Mouse (Mus musculus): ENCODE results near the gene Plekha4. TPM values are rescaled to one million over a fixed set of nuclear protein-coding genes. Genes with fewer than 3 reads are reported as not detected.

Plekha4 gene
- total RNA-seq, 2 experiments from 2014 or later: 0.83 to 1.5 TPM

DNA sequence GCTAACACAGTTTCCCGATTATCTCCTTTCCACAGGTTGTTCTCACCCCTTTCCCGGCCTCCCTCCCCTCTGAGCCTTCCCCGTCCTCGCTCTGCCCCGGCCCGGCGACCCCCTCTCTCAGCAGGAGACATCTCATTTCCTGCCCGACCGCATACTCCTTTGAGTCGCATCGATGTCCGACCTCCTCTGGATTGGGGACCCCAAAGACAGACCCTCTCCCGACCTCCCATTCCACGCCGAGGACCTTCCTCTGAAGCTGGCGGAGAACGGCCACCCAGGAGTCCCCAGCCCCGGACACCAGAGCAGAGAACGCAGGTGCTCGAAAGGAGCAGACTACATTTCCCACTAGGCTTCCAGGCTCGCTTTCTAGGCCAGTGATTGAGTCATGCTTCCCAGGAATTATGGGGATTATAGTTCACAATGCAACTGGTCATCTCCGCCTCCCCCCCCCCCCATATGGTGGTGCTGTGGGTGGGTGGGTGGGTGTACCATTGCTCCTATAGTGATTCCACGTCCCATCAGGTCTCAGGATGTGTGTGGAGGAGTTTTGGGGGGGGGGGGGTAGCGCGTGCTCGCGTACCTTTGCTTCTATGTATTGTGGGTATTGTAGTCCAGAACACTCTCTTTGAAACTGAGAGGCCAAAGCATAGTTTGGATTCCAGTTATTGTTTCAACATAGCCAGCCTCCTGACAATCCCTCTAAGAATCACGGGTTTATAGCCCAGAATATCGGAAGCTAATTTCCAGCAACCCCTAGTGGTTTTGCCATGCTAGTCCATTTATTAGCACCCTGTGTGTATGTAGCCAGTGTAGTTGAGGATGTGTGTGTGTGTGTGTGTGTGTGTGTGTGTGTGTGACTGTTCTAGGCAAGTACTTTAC lies 12.3 kb downstream of the Plekha4 start:
- peak; percentile 57 to 72 for DNase-seq (ENCODE audit: low spot score in 2 of 2)

- DNase-seq (ENCODE audit: low spot score in 2 of 2): no peak
Observed at GRCm38 (mm10) chr7:45539095-45539494, 13.0 kb downstream of the Plekha4 start.

- DNase-seq (ENCODE audit: low spot score in 2 of 2): no peak
Observed at GRCm38 (mm10) chr7:45540213-45540612, 14.1 kb downstream of the Plekha4 start.

- DNase-seq (ENCODE audit: low spot score in 2 of 2): no peak
Observed at GRCm38 (mm10) chr7:45544525-45544924, 18.4 kb downstream of the Plekha4 start.

- no peak for DNase-seq (ENCODE audit: low spot score in 2 of 2)
Observed at GRCm38 (mm10) chr7:45549641-45550436, 23.7 kb downstream of the Plekha4 start.

DNA sequence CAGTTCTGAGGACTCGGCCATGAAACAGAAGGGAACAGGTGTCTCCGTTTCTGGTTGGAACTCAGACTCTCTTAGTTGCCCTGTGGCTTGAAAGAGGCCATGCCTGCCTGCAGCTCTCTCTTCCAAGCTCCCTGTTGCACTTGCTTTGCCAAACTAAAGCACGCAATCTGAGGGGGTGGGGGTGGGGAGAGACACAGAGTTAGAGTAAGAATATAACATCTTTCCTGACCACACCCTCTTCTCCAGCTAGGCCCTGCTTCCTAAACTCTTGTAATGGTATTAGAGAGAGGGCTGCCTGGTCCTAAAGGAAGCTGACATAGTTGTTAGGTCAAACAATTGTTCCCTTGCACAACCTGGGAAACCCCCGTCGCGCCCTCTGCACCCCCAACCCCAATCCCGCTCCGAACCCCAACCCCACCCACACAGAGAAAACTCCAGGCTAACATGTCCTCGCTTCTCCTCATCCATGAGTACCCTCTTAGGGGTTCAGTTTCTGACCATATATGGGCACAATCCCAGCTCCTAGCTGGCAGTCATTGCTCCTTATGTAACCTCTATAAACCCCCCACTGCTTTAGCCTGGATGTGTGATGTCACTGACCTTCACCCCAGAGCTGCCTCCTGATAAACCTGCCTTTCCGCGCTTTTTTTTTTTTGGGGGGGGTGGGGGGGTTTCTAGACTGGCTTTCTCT lies 24.8 kb downstream of the Plekha4 start:
- DNase-seq (ENCODE audit: low spot score in 2 of 2): no peak

DNA sequence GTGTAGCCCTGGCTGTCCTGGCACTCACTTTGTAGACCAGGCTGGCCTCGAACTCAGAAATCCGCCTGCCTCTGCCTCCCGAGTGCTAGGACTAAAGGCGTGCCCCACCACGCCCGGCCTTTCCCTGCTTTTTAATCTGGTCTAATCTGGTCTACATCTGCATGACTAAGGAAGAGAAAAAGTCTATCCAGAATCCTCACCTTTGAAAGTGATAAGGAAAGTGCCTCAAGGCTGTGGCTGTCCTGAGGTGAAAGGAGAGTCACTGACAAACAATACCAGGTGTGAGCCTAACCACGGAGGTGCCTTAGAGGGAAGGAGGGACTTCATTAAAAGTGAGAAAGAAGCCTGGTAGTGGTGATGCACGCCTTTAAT lies 25.4 kb downstream of the Plekha4 start:
- DNase-seq (ENCODE audit: low spot score in 2 of 2): no peak

GRCm38 (mm10) chr7:45553519-45553918 lies 27.4 kb downstream of the Plekha4 start:
- DNase-seq (ENCODE audit: low spot score in 2 of 2): no peak

GRCm38 (mm10) chr7:45553990-45554389 lies 27.9 kb downstream of the Plekha4 start:
- DNase-seq (ENCODE audit: low spot score in 2 of 2): no peak

- DNase-seq (ENCODE audit: low spot score in 2 of 2): no peak
Observed at GRCm38 (mm10) chr7:45554744-45555143, 28.6 kb downstream of the Plekha4 start, which contains the start of gene Hsd17b14. Gene Hsd17b14, plus strand, starts transcription at chr7:45554893.

- peak; percentile 42 to 75 for DNase-seq (ENCODE audit: low spot score in 2 of 2)
Observed at GRCm38 (mm10) chr7:45555787-45556186, 29.7 kb downstream of the Plekha4 start.

- DNase-seq (ENCODE audit: low spot score in 2 of 2): no peak
Observed at GRCm38 (mm10) chr7:45558907-45559306, 32.8 kb downstream of the Plekha4 start.

DNA sequence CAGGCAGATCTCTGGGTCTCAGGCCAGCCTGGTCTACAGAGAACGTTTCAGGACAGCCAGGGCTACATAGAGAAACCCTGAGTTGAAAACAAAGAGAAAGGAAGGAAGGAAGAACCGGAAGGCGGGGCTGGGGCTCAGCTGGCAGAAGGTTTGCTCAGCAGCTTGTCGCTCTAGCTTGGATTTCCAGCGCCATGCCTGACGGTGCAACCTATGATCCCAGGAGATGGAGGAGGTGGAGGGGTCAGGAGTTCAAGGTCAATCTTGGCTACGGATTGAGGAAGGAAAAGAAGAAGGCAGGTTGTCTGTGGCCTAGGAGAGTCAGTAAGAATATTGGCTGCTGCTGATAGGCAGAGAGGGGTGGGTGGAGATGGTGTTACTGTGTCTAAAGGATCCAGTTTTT lies 34.1 kb downstream of the Plekha4 start:
- DNase-seq (ENCODE audit: low spot score in 2 of 2): no peak

DNA sequence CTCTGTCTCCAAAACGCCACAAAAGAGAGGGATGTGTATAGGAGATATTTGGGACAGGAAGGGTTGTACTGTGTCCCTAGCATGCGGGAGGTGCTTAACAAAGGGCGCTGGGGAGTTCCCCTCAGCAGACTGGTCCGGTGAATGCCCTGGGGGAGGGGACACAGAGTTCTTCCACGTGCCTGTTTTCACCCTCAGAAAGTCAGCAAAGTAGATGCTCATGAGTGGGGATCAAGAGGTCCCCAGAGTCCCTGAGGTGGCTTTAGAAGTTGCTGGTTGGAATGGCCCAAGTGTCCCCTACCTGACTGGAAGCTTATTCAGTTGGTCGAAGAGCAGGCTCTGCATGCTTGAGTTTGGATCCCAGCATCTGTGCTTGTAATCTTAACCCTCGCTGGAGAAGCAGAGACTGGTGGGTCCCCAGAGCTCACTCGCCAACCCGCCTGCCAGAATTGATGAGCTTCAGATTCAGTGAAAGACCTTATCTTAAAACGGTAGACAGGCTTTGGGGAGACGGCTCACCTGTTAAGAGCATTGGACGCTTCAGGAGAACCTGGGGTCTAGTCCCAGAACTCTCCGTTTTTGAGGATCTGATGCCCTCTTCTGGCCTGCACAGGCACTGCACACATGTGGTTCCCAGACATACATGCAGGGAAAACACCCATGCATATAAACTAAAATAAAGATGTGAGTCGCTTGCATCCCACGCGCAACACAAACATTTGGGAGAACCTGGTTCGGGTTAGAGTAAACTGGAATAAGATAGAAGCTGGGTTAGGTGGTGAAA lies 34.9 kb downstream of the Plekha4 start:
- peak; percentile 71 to 80 for DNase-seq (ENCODE audit: low spot score in 2 of 2)

GRCm38 (mm10) chr7:45561624-45562520 lies 35.7 kb downstream of the Plekha4 start:
- DNase-seq (ENCODE audit: low spot score in 2 of 2): no peak

- DNase-seq (ENCODE audit: low spot score in 2 of 2): no peak
Observed at GRCm38 (mm10) chr7:45564811-45565210, 38.7 kb downstream of the Plekha4 start.

DNA sequence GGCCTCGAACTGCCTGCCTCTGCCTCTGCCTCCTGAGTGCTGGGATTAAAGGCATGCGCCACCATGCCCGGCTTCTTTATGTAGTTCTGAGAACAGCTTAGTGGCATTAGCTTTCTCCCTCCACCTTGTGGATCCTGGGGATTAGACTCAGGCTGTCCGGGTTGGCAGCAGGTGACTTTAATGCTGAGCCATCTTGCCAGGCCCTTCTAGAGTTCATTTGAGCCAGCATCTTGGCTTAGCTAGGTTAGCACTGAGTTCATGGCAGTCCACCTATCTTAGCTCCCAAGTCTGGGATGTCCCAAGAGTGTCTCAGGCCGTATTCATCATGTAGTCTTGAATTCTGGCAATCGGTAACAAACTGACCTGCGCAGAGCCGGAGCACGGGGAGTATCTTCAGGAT lies 39.3 kb downstream of the Plekha4 start:
- DNase-seq (ENCODE audit: low spot score in 2 of 2): no peak

DNA sequence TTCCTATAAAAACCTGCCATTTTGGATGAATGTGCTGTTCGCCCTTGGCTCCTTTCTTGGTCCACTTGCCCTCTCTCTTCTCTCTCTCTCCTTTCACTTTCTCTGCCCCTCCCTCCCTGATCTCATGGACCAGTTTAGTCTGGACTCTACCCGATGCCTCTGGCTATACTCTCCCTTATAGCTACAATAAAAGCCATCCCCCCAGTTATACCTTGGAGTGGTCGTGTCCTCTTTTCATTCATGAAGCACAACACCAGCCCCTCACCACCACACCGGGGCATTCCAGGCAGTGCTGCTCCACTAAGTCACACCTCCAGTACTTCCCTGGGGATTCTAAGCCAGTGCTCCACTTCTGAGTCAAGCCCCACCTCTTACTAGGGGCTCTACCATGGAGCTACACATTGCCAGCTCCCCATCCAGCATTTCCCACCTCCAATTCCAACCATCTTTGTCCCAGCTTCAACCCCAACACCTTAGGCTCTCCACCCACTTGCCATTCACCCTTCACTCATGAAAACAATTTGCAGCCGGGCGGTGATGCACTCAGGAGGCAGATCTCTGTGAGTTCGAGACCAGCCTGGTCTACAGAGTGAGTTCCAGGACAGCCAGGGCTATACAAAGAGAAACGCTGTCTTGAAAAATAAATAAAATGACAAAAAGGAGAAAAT lies 41.1 kb downstream of the Plekha4 start:
- no peak for DNase-seq (ENCODE audit: low spot score in 2 of 2)

Data from layer of hippocampus, postnatal 14 days (tissue).